ENCODE assay signal across 12 mouse cellular contexts in the genomic region with DNA sequence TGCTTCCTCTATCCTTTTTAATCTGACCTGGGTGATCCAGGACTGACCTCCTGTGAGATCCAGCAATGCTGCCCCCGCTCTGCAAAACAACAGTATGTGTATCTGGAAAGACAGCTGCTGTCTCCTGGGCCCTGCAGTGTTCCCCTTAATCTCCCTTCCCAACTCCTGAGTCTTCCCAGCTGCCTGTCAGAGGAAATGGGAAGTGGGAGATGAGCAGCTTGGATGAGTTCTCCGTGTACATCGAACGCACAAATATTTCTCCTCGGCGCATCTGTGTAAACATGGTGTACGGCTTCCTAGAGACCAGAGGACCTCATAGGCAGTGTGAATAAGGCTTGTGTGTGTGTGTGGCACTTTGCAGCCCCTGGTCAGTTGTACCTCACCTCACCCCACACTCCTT.
DNase-seq lines count a peak whose midpoint lies in the region; ATAC-seq and TF ChIP-seq lines count a peak whose summit lies in the region.
"Had no signal": no experiment of that assay in that cellular context is flagged by ENCODE, and none has a peak within 500 bp of the region (broad histone marks: within the 10 kb centered on the region; RNA-seq: fewer than 3 reads in every experiment).

No protein-coding gene starts in this region.

- 0 out of 2 replicates have a peak overlapping the region, but pooled peaks have one; percentile 16 for H3K27ac ChIP-seq in heart, embryonic 10.5 days
- H3K27ac ChIP-seq in lung, postnatal 0 days (ENCODE audit: low read length): 0 out of 2 replicates have a peak overlapping the region, but pooled peaks have one; percentile 14
- peak overlapping the region; percentile 79 for H3K27ac ChIP-seq in intestine, embryonic 16.5 days (ENCODE audit: low read length)
- H3K27ac ChIP-seq in stomach, embryonic 15.5 days: peak overlapping the region; percentile 85
- H3K27ac ChIP-seq: liver, embryonic 15.5 days had no signal

- peaks cover 41% of the 10 kb centered on the region for H3K4me1 ChIP-seq in heart, embryonic 10.5 days
- peaks cover 7% of the 10 kb centered on the region; the same call in 1 of the 2 replicates for H3K4me1 ChIP-seq in lung, postnatal 0 days (ENCODE audit: insufficient read depth, low read depth, low read length)
- peaks cover 33% of the 10 kb centered on the region for H3K4me1 ChIP-seq in intestine, embryonic 16.5 days (ENCODE audit: control insufficient read depth, insufficient read depth, low read length)
- peaks cover 36% of the 10 kb centered on the region for H3K4me1 ChIP-seq in stomach, embryonic 15.5 days
- H3K4me1 ChIP-seq: liver, embryonic 15.5 days had no signal

- no peak for TF ChIP-seq EP300 in lung, postnatal 0 days (IDR thresholded peaks at IDR 0.05)

- H3K36me3 ChIP-seq in heart, embryonic 10.5 days: peaks cover 53% of the 10 kb centered on the region
- H3K36me3 ChIP-seq in lung, postnatal 0 days (ENCODE audit: insufficient read depth, low read length): no peaks in the 10 kb centered on the region
- no peaks in the 10 kb centered on the region for H3K36me3 ChIP-seq in intestine, embryonic 16.5 days (ENCODE audit: control insufficient read depth, insufficient read depth, low read length)
- H3K36me3 ChIP-seq in stomach, embryonic 15.5 days: peaks cover 13% of the 10 kb centered on the region; the same call in 1 of the 2 replicates
- H3K36me3 ChIP-seq: liver, embryonic 15.5 days had no signal

- TF ChIP-seq CTCF in lung, postnatal 0 days (IDR thresholded peaks at IDR 0.05): no peak

- no peaks in the 10 kb centered on the region for H3K9me3 ChIP-seq in heart, embryonic 10.5 days
- no peaks in the 10 kb centered on the region for H3K9me3 ChIP-seq in lung, postnatal 0 days (ENCODE audit: low read length)
- no peaks in the 10 kb centered on the region for H3K9me3 ChIP-seq in intestine, embryonic 16.5 days (ENCODE audit: control insufficient read depth, low read length)
- H3K9me3 ChIP-seq in stomach, embryonic 15.5 days: no peaks in the 10 kb centered on the region
- H3K9me3 ChIP-seq: liver, embryonic 15.5 days had no signal

- intact Hi-C loops in heart, postnatal 36 days (cut with DNase I): no loop called here

- H3K4me2 ChIP-seq in lung, postnatal 0 days (replicated peaks; ENCODE audit: low read depth, low read length): no peak overlapping the region
- no peak overlapping the region for H3K4me2 ChIP-seq in intestine, embryonic 16.5 days (ENCODE audit: low read depth, low read length)
- 0 out of 2 replicates have a peak overlapping the region, but pooled peaks have one; percentile 16 for H3K4me2 ChIP-seq in stomach, embryonic 15.5 days
- H3K4me2 ChIP-seq: liver, embryonic 15.5 days had no signal

- H3K4me3 ChIP-seq in heart, embryonic 10.5 days: no peak overlapping the region
- H3K4me3 ChIP-seq in lung, postnatal 0 days (ENCODE audit: low read depth, low read length): no peak overlapping the region
- H3K4me3 ChIP-seq in intestine, embryonic 16.5 days (ENCODE audit: low read length): no peak overlapping the region
- no peak overlapping the region for H3K4me3 ChIP-seq in stomach, embryonic 15.5 days (replicated peaks)
- H3K4me3 ChIP-seq: liver, embryonic 15.5 days had no signal

- WGBS in heart, embryonic 10.5 days: 72% methylated on average over 7 of the region's 7 CpGs
- 44% methylated on average over 7 of the region's 7 CpGs for WGBS in lung, postnatal 0 days
- 45% methylated on average over 7 of the region's 7 CpGs for WGBS in intestine, embryonic 16.5 days
- WGBS in stomach, embryonic 15.5 days: 37% methylated on average over 7 of the region's 7 CpGs

- DNase-seq in heart, embryonic 10.5 days (ENCODE audit: low spot score): no peak
- no peak for DNase-seq in heart, postnatal 36 days
- DNase-seq in lung, postnatal 0 days (ENCODE audit: low spot score): peak; percentile 63
- no peak for DNase-seq in lung, postnatal 14 days
- no peak for DNase-seq in embryo, embryonic 11 days
- no peak for DNase-seq in B cell, adult 2 months
- DNase-seq: cerebellum, adult 11 months; gastrocnemius, postnatal 36 days had no signal

- ATAC-seq in lung, postnatal 0 days: peak; percentile 42
- peak; percentile 66 for ATAC-seq in intestine, embryonic 16.5 days
- peak; percentile 65 for ATAC-seq in stomach, embryonic 15.5 days (ENCODE audit: insufficient read depth, low FRiP score, low read depth)
- ATAC-seq: inflammation-experienced regulatory T-cells, adult 6 months had no signal

- H3K9ac ChIP-seq in lung, postnatal 0 days (replicated peaks; ENCODE audit: low read depth): no peak overlapping the region
- no peak overlapping the region for H3K9ac ChIP-seq in intestine, embryonic 16.5 days (ENCODE audit: low read depth, low read length)
- no peak overlapping the region for H3K9ac ChIP-seq in stomach, embryonic 15.5 days
- H3K9ac ChIP-seq: liver, embryonic 15.5 days had no signal

- no peaks in the 10 kb centered on the region for H3K27me3 ChIP-seq in heart, embryonic 10.5 days (ENCODE audit: insufficient read depth, poor library complexity, severe bottlenecking)
- H3K27me3 ChIP-seq in lung, postnatal 0 days (replicated peaks; ENCODE audit: insufficient read depth, low read length): no peaks in the 10 kb centered on the region
- no peaks in the 10 kb centered on the region for H3K27me3 ChIP-seq in intestine, embryonic 16.5 days (replicated peaks; ENCODE audit: control insufficient read depth, insufficient read depth, low read length)
- H3K27me3 ChIP-seq in stomach, embryonic 15.5 days (replicated peaks): no peaks in the 10 kb centered on the region

Comparison
In these comparisons a context has a peak if more than half of its experiments do, and no peak if none do; other contexts are left out.
1. H3K27ac ChIP-seq: peak in every context shown above with its lines; median percentile 85 in stomach, embryonic 15.5 days; 79 in intestine, embryonic 16.5 days; 16 in heart, embryonic 10.5 days; 14 in lung, postnatal 0 days.